Mouse (Mus musculus): ENCODE measurements at regions not wholly inside any gene's neighbourhood (a gene's known extent, or its start where the extent isn't known, plus 50 kb on each side); places are given as distances from the start of the nearest gene placed in this dataset.

- Histone ChIP-seq H3K36me3 (ENCODE audit: insufficient read depth, low read length) (no peaks in the 10 kb centered on the region), H3K9ac (ENCODE audit: low read depth, low read length) (no peak overlapping the region), H3K4me2 (ENCODE audit: low read length) (no peak overlapping the region), H3K27ac (no peak overlapping the region), H3K27me3 (ENCODE audit: insufficient read depth, low read length) (no peaks in the 10 kb centered on the region), H3K9me3 (replicated peaks; ENCODE audit: low read length) (no peaks in the 10 kb centered on the region), H3K4me3 (replicated peaks; ENCODE audit: low read depth, low read length) (no peak overlapping the region), H3K4me1 (replicated peaks; ENCODE audit: insufficient read depth, low read length) (no peaks in the 10 kb centered on the region)
- peak; percentile 74 for TF ChIP-seq CTCF (IDR thresholded peaks at IDR 0.05; ENCODE audit: low read depth)
- peak; percentile 71 for ATAC-seq (replicated peaks; ENCODE audit: low FRiP score, low read depth)
- peak; percentile 71 for DNase-seq (ENCODE audit: low spot score)
- WGBS = 35% methylated on average over 7 of the region's 7 CpGs
Observed at GRCm38 (mm10) chr5:18916688-18917285, 310.0 kb upstream of the Magi2 start.

- no peak overlapping the region for H3K9ac ChIP-seq (ENCODE audit: low read depth, low read length)
- no peak overlapping the region for H3K4me3 ChIP-seq (replicated peaks; ENCODE audit: low read depth, low read length)
- no peaks in the 10 kb centered on the region for H3K9me3 ChIP-seq (replicated peaks; ENCODE audit: low read length)
- no peak for TF ChIP-seq CTCF (IDR thresholded peaks at IDR 0.05; ENCODE audit: low read depth)
- WGBS = 55% methylated on average over 4 of the region's 4 CpGs
- no peak for DNase-seq (ENCODE audit: low spot score)
- no peak for ATAC-seq (replicated peaks; ENCODE audit: low FRiP score, low read depth)
- no peaks in the 10 kb centered on the region for H3K27me3 ChIP-seq (ENCODE audit: insufficient read depth, low read length)
- H3K4me2 ChIP-seq (ENCODE audit: low read length) = no peak overlapping the region
- H3K4me1 ChIP-seq (replicated peaks; ENCODE audit: insufficient read depth, low read length) = no peaks in the 10 kb centered on the region
- no peak overlapping the region for H3K27ac ChIP-seq
- no peaks in the 10 kb centered on the region for H3K36me3 ChIP-seq (ENCODE audit: insufficient read depth, low read length)
Observed at GRCm38 (mm10) chr5:18953875-18954474, 272.9 kb upstream of the Magi2 start.

All from kidney, postnatal 0 days (tissue).